Mouse (Mus musculus): ENCODE results near the gene Cpne4. TPM values are rescaled to one million over a fixed set of nuclear protein-coding genes. Genes with fewer than 3 reads are reported as not detected.

Cpne4 gene
- total RNA-seq, 2 experiments from 2014 or later: 72.3 to 73.6 TPM

GRCm38 (mm10) chr9:104895360-104895759 is 348.3 kb downstream of the Cpne4 start:
- no peak overlapping the region for H3K4me3 ChIP-seq
- TF ChIP-seq CTCF (IDR thresholded peaks at IDR 0.05): no peak
- no peak for DNase-seq (ENCODE audit: extremely low spot score in 1 of 2, low spot score in 2 of 2)
- H3K27ac ChIP-seq: no peak overlapping the region
- intact Hi-C loops (cut with DNase I): no loop called here

DNA sequence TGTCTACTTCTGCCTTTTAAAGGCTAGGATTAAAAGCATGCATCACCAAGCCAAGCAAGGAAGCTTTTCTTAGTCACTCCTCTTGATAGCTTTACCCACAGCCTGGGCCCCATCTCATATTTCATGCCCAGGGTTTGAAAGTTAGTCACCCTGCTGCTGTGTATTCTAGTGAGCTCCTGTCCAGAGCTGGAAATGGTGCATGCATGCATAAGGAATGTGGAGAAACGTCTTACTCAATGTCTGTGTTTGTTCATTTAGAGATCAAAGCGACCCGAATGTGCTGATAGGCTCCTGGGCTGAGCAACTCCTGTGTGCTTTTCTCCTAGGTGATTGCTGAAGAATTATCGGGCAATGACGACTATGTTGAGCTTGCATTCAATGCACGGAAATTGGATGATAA is 354.0 kb downstream of the Cpne4 start:
- intact Hi-C loops (cut with DNase I): no loop called here
- Histone ChIP-seq H3K27ac (no peak overlapping the region), H3K4me3 (no peak overlapping the region)
- no peak for TF ChIP-seq CTCF (IDR thresholded peaks at IDR 0.05)
- DNase-seq (ENCODE audit: extremely low spot score in 1 of 2, low spot score in 2 of 2): no peak

- no peak overlapping the region for H3K4me3 ChIP-seq
- DNase-seq (ENCODE audit: extremely low spot score in 1 of 2, low spot score in 2 of 2): no peak
- no peak for TF ChIP-seq CTCF (IDR thresholded peaks at IDR 0.05)
- intact Hi-C loops (cut with DNase I): no loop called here
- no peak overlapping the region for H3K27ac ChIP-seq
Observed at GRCm38 (mm10) chr9:104901827-104902226, 354.7 kb downstream of the Cpne4 start.

- intact Hi-C loops (cut with DNase I): no loop called here
- no peak for TF ChIP-seq CTCF (IDR thresholded peaks at IDR 0.05)
Observed at GRCm38 (mm10) chr9:104912686-104913085, 365.6 kb downstream of the Cpne4 start.

DNA sequence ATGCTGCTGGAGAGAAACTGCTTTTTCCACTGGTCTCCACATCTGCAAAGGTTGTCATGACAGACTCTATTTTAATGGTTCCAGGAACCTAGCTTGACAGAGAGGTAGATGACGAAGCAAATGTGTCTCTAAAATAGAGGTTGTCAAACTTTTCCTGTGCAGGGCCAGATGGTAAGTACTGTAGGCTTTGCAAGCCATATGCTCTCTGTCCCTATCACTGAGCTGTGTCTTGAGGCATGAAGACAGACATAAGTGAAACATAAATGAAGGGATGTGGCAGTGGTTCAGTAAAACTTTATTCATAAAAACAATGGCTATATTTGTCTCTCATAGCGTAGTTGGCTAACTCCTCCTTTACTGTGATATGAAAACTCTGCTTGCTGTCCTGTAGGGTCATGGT is 366.2 kb downstream of the Cpne4 start:
- intact Hi-C loops (cut with DNase I): no loop called here
- no peak overlapping the region for H3K27ac ChIP-seq
- TF ChIP-seq CTCF (IDR thresholded peaks at IDR 0.05): no peak
- DNase-seq (ENCODE audit: extremely low spot score in 1 of 2, low spot score in 2 of 2): no peak
- no peak overlapping the region for H3K4me3 ChIP-seq

More at GRCm38 (mm10) chr9:104912686-104913085, 365.6 kb downstream of the Cpne4 start:
- no peak overlapping the region for H3K4me3 ChIP-seq
- H3K27ac ChIP-seq: no peak overlapping the region
- no peak for DNase-seq (ENCODE audit: extremely low spot score in 1 of 2, low spot score in 2 of 2)

GRCm38 (mm10) chr9:104921197-104921596 is 374.1 kb downstream of the Cpne4 start:
- DNase-seq (ENCODE audit: extremely low spot score in 1 of 2, low spot score in 2 of 2): peak in 1 of 2 experiments; percentile 16
- H3K27ac ChIP-seq: no peak overlapping the region
- no peak overlapping the region for H3K4me3 ChIP-seq
- TF ChIP-seq CTCF (IDR thresholded peaks at IDR 0.05): no peak
- intact Hi-C loops (cut with DNase I): loop anchor here (5.0 kb wide), 1 partner anchor 349 kb away; no protein-coding TSS in a partner anchor

GRCm38 (mm10) chr9:104922051-104922450 is 375.0 kb downstream of the Cpne4 start:
- DNase-seq (ENCODE audit: extremely low spot score in 1 of 2, low spot score in 2 of 2): no peak
- TF ChIP-seq CTCF (IDR thresholded peaks at IDR 0.05): no peak
- no peak overlapping the region for H3K27ac ChIP-seq
- no peak overlapping the region for H3K4me3 ChIP-seq
- intact Hi-C loops (cut with DNase I): loop anchor here (5.0 kb wide), 1 partner anchor 350 kb away; no protein-coding TSS in a partner anchor

GRCm38 (mm10) chr9:104928806-104929205 is 381.7 kb downstream of the Cpne4 start:
- DNase-seq (ENCODE audit: extremely low spot score in 1 of 2, low spot score in 2 of 2): peak in 1 of 2 experiments; percentile 15
- intact Hi-C loops (cut with DNase I): no loop called here
- Histone ChIP-seq H3K27ac (no peak overlapping the region), H3K4me3 (no peak overlapping the region)
- no peak; the same call in 1 of the 2 replicates for TF ChIP-seq CTCF (IDR thresholded peaks at IDR 0.05)

DNA sequence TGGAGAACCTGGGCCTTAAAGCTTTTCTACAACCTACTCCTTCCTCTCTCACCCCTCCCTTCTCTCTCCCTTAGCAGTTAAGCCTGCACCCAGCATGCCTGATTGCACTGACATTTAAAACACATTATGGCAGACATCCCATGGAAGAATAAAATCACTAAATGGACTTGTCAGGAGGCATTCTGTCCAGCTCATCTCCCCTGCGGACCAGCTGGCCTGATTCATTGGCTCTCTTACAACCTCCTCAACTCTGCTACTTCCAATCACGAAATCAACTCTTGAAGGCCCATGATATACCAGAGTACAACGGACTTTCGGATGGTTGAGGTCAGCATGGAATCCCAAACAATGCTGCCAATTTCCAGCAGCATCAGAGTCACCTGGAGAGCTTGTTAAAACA is 393.3 kb downstream of the Cpne4 start:
- Histone ChIP-seq H3K4me3 (no peak overlapping the region), H3K27ac (no peak overlapping the region)
- TF ChIP-seq CTCF (IDR thresholded peaks at IDR 0.05): no peak
- no peak for DNase-seq (ENCODE audit: extremely low spot score in 1 of 2, low spot score in 2 of 2)
- intact Hi-C loops (cut with DNase I): no loop called here

GRCm38 (mm10) chr9:104950551-104950950 is 403.5 kb downstream of the Cpne4 start:
- DNase-seq (ENCODE audit: extremely low spot score in 1 of 2, low spot score in 2 of 2): no peak
- TF ChIP-seq CTCF (IDR thresholded peaks at IDR 0.05): no peak
- intact Hi-C loops (cut with DNase I): no loop called here

GRCm38 (mm10) chr9:104952176-104952575 is 405.1 kb downstream of the Cpne4 start:
- intact Hi-C loops (cut with DNase I): no loop called here
- DNase-seq (ENCODE audit: extremely low spot score in 1 of 2, low spot score in 2 of 2): no peak
- H3K27ac ChIP-seq: no peak overlapping the region
- TF ChIP-seq CTCF (IDR thresholded peaks at IDR 0.05): no peak
- H3K4me3 ChIP-seq: no peak overlapping the region

More at GRCm38 (mm10) chr9:104950551-104950950, 403.5 kb downstream of the Cpne4 start:
- Histone ChIP-seq H3K27ac (no peak overlapping the region), H3K4me3 (no peak overlapping the region)

DNA sequence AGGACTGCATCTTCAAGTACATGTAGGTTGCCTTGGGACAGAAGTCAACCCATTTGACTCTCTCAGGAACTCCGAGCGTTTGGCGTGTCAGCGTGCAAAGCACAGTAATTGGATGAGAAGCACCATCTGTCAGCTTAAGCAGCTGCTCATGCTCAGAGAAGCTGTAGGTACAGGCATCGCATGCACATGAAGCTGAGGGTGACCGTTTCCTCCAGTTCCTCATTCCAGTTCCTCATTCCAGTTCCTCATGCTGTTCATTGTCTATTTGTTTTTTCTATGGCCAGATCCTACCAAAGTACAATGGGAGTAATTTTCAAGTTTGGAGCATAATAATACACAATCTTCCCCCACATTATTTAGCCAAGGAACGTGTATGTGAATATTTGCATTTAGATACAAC is 425.7 kb downstream of the Cpne4 start:
- TF ChIP-seq CTCF (IDR thresholded peaks at IDR 0.05): no peak
- no peak overlapping the region for H3K27ac ChIP-seq
- H3K4me3 ChIP-seq: no peak overlapping the region
- DNase-seq (ENCODE audit: extremely low spot score in 1 of 2, low spot score in 2 of 2): no peak
- intact Hi-C loops (cut with DNase I): no loop called here

DNA sequence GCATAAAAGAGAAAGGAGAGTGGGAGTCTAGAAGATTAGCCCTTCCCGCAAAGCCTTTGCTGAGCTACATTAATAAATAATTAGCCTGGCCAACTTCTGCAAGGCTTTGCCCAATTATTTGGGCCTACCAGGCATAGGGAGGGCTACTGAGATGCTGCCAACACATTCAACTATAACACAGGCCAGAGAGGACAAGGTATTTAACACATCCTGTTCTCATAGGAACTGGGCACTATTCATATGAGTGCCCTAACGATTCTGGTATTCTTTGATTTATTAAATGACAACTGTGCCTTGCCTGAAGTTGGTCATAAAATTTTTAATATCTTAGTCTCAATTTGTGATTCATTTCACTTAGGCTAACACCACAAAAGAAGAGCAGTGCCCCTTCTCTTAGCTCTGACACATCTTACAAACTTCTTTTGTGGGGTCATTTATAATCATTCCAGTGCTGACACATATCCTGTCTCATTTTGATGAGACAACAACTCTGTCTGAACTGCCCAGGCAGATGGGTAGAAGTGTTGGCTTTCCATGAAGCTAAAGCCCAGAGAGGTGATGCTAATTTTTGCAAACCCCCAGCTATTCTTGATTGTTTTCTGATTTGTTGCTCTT is 435.0 kb downstream of the Cpne4 start:
- Histone ChIP-seq H3K4me3 (no peak overlapping the region), H3K27ac (no peak overlapping the region)
- DNase-seq (ENCODE audit: extremely low spot score in 1 of 2, low spot score in 2 of 2): no peak
- intact Hi-C loops (cut with DNase I): no loop called here
- TF ChIP-seq CTCF (IDR thresholded peaks at IDR 0.05): no peak
